Mouse (Mus musculus) B cell, adult (primary cell): Measurements from ENCODE around the gene Pfkfb1. TPM values are rescaled to one million over a fixed set of nuclear protein-coding genes. Genes with fewer than 3 reads are reported as not detected.

Source experiments
- total RNA-seq: library from RNA; stranded (reverse); gene quantifications from 4 replicates; pipeline ENCODE4 v1.2.4, GENCODE M21; 2023; ENCODE audit not compliant: inconsistent age

The Pfkfb1 gene
- total RNA-seq, result 5.2 to 7.9 TPM (median 6.9 TPM) in 4 replicates

DNA sequence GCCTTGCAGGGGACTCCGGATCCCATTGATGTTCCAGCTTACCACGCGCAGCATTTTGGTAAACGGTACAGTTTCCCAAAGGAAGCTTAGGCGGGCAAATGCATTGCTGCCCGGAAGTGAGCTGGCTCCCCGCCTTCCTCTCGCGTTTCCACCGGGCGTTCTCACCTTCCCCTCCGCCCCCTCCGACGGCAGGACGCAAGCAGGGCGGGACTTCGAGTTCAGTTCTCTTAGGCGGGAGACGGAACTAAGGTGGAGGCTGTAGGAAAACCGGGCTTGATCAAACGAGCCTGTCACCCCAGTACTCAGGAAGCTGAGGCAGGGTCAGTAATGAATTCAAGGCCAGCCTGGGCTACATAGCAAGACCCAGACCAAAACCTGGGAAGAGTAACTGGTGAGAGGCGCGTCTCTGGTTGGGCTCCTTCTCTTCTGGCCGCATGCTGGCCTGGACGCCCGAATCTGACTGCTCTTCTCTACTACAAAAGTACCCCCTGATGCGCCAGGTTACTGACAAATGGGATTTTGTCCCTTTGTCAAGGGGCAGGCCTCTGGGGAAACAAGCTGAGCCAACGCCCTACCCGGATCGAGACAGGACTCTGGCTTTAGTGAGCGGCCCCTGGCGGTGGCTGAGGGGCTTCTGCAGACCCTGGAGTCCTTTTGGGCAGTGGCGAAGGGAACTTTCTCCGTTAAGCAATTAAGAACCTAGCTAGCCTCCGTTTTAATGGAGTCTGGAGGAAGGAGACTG is at the start of gene Pfkfb1:
Gene Pfkfb1, plus strand, starts transcription at position 207 of the 742 bp plus-strand sequence.

DNA sequence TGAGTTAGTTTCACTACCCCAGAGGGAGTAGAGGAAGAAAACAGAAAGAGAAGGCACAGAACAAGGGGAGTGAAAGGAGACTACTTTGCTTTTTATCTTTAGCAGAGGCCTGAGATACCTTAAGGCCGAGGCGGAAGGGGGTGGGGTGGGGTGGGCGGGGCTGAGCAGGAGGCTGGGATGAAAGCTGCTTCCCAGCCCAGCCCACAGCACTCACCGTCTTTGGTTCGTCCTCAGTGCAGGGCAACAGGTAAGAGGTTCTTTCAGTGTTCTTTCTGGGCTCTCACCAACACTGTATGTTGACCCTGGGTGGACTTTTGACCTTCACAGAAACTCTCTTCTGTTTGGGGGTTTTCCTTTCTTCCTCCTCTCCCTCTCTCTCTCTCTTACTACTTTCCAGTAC is 40.8 kb upstream of the Pfkfb1 start, which contains the start of gene Alas2:
Gene Alas2, plus strand, starts transcription at position 137 of the 400 bp plus-strand sequence.

DNA sequence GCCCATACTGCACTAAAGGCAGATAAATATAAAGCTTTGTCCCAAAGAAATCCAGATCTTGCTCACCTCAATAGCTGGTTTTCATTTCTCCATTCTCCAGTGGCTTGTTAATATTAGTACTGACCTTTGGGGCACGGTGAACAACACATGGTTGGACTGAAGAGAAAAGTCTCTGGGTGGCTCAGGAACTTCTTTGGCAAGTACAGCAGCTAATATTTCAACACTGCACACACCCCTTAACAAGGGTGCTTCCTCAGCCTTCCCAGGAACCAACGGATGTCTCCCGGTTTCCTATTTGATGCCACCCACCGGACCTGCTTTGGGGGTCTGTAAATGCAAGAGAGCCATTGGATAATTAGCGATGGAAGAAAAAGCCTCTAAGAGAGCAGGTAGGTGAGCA is 1.7 kb downstream of the Pfkfb1 start, which contains the start of gene Apex2:
Gene Apex2, minus strand, starts transcription at position 173 of the 400 bp plus-strand sequence.

DNA sequence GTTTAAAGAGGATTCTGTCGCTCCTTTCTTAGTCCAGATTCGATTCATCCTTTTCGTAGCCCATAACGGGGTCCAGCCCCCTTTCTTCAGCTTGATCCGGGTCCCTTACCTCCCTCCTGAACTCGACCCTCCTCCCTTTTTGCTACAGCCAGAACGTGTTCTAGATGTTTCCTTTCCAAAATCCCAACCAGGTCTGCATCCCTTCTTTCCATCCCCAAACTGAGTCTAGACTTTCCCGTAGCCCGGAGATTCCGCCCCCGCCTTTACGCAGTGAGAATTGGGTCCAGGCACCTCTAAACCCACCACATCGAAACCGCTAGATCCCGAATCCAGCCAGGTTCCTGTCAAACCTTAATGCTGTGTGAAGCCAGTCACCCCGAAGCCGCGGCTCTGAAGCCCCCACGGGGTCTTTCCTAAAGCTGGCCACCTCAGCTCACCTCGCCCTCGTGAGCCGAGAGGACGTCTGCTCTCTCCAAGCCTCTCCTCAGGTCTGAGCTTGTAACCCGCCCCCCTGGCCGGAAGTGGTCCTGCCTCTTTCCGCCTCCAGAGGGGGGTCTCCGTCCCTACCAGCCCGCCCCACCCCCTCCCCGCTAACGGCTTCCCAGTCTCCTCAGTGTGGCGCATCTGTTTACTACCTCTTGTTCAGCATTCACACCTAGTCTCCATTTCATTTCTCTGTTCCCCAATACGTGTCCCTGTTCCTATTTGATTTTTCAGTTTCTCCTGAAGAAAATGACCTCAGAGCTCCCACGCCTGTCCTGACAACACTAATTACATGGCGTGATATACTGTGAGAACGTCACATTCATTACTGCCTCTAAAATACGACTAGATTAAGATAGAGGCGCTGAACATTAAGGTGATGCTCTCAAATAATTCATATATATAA is 69.1 kb downstream of the Pfkfb1 start, which contains the start of gene Tro:
Gene Tro, minus strand, starts transcription at position 676 of the 889 bp plus-strand sequence.

Other genes with a start within 250 kb of the Pfkfb1 start
- 13.8 to 22.6 TPM (median 21.4 TPM) in 4 replicates for gene Tmem29, start 129.1 kb upstream of the Pfkfb1 start, total RNA-seq
- gene Alas2, start 40.9 kb upstream of the Pfkfb1 start, total RNA-seq, result 0.42 to 0.45 TPM in 2 of 4 replicates, not detected in the others
- 15.7 to 19.7 TPM (median 18.6 TPM) in 4 replicates for gene Apex2, start 1.6 kb downstream of the Pfkfb1 start, total RNA-seq
- gene Tro, start 69.4 kb downstream of the Pfkfb1 start, total RNA-seq, result not detected in 4 replicates
- gene Maged2, start 226.1 kb downstream of the Pfkfb1 start, total RNA-seq, result 0.48 to 1.8 TPM (median 1.0 TPM) in 4 replicates